Mouse (Mus musculus) retina, embryonic 14.5 days (tissue): ENCODE data around the gene Cdkn3.
"Not testable (repeated sequence)": the region's sequence is repeated elsewhere in the genome, so short reads cannot be mapped to it uniquely, and the experiment has no call there.

Source experiments
- DNase-seq: peaks from one replicate; pipeline ENCODE4 v3.0.0-alpha.2; 2015; ENCODE audit warnings: low spot score

Gene Cdkn3

DNA sequence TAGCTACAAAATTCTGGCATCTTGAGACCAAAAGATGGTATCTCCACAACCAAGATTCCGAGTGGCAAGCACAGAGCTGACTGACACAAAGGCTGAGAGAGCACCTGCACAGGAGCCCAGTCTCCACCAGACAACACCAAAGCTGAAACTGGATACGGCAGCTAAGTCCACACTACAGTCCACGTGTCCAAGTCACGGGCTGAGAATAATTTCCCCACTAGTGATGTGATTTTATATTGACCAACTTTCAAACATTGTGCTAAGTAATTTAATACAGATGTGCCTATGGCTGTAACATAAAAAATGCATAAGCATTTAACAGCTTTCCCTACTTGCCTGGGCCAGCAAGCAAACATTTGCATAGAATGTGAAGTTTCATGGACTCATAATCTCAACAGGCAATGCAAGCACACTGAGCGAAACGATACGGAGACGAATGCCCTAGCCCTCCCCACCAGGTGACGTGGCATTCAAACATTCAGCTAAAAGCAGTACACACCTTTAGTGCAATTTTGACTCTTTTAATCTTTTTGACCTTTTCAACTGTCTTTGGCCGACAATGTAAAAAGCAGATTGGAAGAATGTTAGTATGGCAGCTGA, 23.1 kb downstream of the Cdkn3 start:
- DNase-seq: no peak

DNA sequence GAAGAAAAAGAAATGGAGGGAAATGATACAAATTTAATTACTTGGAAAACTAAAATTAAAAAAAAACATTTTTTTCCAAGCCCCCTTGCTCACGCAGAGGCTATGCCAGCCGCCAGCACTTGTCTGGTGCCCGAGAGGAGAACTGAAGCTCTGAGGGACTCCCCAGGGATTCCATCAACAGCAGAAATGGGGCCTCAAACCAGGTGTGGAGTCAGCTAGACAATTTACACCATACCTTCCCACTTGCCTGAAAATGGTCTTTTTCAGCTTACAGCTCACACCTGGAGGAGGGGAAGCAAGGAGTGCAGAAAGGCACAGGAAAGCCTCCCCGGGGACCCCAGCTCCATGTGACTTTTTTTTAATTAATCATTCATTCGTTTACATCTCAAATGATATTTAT, 24.9 kb downstream of the Cdkn3 start:
- DNase-seq: no peak

DNA sequence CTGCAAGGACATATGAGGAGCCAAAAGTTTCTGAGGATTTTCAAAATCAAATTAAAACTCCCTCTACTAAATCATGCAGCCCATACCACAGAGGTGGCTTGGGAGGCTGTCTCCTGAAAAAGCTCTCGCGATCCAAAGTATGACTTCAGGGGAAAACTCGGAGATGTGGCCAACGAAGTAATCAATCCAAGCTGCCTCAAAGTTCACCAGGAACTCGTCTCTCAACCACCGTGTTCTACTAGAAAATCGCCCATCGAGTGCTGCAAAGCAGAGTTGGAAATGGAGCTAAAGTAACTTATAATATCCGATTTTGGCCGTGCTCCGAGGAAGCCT, 27.1 kb downstream of the Cdkn3 start:
- no peak for DNase-seq

DNA sequence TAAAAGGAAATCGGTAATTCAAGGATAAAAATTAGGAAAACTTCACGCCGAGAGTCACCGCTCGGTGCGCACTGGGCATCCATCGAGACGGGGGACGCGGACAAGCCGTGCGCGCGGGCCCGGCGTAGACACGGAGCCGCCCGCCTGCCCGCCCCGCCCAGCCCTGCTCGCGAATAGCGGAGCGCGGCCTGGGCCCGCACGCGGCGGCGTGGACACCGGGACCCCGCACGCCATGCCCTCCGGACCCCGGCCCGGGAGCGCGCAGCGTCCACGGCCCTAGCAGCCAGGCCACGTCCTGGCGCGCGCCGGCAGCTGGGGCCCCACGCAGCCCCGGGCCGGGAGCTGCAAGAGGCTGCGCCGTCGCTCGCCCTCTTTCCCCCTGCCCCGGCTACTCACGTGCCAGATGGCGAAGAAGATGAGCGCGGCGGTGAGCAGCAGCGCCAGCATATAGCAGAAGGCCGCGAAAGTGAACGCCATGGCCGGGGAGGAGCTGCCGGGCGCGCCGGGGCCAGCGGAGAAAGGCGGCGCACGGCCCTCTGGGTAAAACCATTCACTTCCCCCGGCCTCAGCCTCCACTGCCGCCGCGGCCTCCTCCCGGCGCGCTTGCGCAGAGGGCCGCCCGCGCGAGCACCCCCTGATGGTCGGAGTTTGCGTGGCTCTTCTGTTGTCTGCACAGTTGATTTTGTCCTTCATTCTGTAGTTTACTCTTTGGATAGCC, 27.6 kb downstream of the Cdkn3 start, which contains the start of gene Cnih1:
Gene Cnih1, minus strand, starts transcription at position 625 of the 718 bp plus-strand sequence.
- peak; percentile 94 for DNase-seq

DNA sequence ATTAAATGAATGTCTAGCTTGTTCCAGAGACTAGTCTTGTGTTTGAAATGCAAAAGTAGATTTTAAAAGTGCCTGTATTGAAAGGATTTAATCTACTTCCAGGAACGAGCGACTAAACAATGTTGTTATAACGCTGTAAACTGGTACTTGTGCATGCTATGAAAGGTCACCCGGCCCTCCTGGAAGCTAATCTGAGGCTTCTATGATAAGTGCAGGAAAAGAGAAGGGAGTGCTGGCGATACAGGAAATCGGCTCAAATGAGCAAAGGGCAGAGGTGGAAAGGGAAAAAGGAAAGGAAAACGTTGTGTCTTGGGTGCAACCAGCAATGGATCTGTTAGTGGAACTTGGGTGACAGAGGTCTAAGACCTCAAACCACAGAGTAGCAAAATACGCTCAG, 28.2 kb downstream of the Cdkn3 start:
- no peak for DNase-seq

DNA sequence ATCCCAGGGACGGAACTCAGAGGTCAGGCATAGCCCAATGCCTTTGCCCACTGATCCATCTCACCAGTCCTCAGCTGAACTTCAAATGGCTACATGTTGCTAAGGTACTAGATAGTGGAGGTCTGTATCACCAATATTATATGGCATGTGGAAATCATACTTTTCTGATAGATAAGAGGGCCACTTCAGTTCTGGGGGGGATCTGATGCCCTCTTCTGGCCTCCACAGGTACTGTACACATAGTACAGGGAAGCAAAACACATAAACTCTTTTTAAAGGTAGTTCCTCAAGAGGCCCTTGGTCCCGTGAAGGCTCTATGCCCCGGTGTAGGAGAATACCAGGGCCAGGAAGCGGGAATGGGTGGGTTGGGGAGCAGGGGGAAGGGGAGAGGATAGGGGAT, 30.0 kb downstream of the Cdkn3 start:
- no peak for DNase-seq

DNA sequence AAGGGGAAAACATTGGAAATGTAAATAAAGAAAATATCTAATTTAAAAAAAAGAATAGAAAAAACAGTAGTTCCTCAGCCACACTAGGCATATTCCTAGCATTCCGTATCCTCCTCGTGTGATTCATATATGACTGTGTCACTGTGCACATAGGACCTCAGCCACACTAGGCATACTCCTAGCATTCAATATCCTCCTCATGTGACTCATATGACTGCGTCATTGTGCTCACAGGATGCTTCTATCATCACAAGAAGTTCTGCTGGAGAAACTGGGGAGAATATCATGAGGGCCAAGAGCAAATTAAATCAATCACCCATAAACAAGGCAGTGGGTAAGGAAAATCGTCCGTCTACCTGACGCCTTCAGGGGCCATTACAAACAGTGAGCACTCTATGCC, 30.4 kb downstream of the Cdkn3 start:
- no peak for DNase-seq

DNA sequence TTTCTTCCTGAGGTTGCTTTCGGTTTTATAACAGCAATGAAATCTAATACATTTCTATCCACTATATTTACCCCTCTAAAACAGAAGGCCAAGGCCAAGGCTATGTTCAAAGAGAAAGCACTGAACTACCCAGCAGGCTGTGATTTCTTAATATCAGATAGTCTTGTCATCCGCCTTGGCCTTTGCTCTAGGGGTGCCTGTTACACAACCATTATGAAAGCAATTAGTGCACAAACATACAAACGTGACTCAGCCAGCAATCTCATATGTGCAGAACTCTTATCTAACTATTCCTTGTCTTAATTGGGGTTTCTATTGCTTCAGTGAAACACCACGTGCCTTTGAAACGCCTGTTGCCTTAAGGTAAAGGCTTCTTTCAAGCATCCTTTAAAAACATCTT, 33.8 kb downstream of the Cdkn3 start:
- DNase-seq: no peak

DNA sequence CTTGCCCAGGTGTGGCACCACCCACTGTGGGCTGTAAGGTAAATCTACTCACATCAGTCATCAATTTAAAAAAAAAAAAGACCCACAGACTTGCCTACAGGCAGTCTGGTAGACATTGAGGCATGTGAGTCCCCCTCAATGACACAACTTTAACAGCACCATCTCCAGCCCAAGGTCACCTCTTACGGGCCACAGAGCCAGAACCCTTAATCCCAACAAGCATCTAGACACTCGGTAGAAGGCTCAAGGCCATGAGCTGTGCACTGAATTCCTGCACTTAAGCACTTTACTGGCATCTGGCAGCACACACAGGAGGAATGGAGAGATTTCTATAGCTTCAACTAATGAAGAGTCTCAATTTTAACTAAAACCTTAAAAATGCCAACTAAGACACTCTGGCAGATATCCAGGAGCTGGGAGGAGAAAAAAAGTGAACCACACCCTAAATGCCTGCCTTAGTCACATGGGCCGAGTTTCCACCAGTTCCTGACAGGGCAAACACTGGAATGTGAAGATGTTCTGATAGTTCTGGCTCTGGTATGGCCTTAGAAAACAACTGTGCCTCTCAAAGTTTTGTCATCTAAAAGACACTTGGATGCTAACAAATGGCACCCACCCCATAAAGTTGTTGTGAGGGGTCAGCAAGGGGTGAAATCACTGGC, 40.5 kb downstream of the Cdkn3 start:
- DNase-seq: no peak

DNA sequence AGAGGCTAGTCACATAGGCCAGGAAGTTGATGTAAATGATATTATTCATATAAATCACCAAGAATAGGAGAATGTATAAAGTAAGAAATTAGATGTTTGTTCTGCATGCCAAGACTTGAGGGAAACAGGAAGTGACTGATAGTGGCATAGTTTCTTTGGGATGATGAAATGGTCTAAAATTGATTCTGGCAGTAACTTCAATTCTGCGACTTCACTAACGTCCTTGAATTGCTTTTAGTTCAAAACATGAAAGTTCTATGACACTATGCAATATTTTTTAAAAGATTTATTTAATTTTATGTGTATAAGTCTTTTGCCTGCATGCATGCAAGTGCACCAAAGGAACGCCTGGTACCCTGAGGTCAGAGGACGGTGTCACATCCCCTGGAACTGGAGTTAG, 42.9 kb downstream of the Cdkn3 start:
- DNase-seq: no peak

DNA sequence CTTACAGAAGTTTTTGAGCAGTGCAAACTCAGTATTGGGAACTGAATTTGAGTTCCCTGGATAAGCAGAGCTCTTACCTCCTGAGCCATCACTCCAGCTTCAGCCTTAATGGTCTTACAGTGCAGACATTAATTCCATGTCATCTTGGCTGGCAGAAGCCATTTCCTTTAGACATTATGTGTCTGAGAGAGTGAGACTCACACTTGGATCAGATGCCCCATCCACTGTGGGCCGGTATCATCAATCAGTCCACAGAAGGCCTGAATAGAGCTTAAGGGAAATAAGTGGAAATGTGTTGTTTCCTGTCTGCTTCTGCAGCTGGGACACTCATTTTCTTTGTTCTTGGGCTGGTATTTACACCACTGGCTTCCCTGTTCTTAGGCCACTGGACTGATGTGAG, 43.5 kb downstream of the Cdkn3 start:
- no peak for DNase-seq

DNA sequence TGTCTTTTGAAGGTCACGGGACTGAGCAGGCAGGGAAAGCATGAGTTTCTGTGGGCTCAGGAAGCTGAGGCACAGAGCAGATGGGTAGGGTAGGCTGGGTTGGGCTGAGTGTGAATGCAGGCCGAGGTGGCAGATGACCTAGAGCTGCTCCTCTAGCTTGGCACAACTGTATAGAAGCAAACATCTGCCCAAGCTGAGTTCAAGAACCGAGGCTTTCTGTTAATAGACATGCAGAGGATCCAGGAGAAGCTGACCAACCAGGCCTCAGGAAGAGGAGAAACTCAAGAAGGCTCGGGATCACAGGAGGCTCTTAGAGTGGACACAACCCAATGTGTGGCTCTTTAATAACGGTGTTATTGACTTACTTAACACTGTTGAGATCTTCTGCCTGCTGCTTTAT, 45.8 kb downstream of the Cdkn3 start:
- DNase-seq: no peak

DNA sequence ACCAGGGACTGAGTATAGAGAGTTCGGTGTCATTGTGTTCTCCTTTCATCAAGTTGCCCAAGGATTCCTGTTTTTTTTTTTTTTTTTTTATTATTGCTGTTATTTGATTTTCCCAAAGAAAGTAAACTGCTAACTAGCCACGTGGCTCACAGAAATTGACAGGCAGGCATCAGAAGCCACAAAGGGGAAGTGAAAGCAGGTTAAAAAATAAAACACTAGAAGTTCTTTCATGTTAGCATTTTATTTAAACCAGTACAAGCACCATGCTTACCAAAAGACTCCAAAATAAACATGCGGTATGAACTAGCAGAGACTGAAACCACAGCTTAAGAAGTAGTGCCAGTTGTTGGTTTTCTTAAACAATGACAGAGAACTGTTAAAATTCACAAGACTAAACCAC, 47.6 kb downstream of the Cdkn3 start:
- no peak for DNase-seq

DNA sequence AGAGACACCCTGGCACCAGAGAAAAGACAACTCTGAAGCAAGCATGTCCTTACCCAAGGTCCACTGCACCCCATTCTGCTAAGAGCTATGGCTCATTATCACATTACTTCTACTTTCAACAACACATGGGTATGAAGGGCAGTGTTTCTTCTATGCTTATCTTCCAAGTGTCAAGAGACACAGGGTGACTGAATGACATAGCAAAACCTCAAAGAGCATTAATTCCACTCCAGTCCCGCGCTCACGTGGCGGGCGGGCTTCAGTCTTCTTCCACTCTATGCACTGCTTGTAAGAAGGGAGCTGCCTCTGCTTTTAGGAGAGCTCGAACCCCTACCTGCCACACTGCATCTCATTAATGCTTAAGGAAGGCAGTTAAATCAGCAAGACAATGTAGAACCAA, 55.3 kb downstream of the Cdkn3 start:
- DNase-seq: no peak

DNA sequence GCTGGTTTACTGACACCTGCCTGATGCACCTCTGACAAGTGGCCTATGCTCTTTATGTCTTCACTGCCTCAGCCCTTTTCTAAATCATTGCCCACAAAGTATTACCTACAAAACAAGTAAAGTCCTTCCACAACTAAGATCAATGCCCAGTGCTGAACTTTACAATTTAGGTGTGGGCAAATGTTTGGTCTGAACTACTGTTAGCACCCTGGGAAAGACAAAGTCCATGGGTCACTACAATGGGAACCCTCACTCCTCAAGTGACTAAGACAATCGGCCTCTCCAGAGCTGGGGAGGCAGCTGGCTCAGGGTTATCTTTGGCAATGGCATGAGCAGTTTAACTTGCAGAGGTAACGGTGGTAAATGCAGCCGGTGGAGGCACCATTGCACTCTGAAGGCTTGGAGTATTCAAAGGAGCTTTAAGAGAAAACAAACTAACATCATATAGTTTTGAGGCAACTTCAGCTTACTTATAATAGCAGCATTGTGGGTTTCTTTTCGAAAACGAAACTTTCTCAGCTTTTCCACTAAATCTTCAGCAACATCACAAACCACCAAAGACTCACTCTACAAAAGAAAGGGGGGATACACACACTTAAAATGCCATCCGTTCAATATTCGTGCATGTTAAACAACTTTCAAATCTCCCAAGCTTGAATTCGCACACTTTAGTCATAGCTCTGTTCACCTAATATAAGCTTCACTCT, 56.7 kb downstream of the Cdkn3 start:
- no peak for DNase-seq

DNA sequence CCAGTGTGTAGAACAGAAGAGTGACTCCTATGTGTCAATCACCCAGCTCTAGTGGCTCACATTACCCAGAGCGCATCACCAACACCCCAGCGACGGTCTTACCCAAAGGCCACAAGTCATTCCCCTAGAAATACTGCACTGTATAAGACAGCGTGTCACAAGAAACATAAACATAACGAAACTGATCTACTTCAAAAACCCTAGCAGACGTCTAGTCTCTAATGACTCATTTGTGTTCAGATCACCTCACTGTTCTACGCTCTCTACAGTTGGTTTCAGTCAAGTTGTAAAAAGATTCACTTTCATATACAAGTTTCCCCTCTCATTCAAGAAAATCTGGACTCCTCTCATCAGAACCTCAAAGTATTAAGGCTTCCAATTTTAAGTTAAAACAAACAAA, 58.4 kb downstream of the Cdkn3 start:
- DNase-seq: no peak

DNA sequence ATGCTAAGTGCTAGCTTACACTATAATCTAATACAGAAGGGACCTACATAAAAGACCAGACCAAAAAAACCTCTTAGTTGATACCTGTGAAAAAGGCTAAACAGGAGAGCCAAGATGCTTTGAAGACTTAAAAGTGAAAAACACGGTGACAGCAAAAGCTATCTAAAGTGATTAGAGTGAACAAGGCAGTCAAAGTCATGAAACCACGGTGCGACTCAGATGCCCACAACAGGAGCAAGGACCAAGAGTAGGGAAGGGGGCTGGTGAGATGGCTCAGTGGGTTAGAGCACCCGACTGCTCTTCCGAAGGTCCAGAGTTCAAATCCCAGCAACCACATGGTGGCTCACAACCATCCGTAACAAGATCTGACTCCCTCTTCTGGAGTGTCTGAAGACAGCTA, 59.6 kb downstream of the Cdkn3 start:
- DNase-seq: not testable (repeated sequence)
